Comparison of ENCODE assay signal across 9 mouse cellular contexts in the genomic region with DNA sequence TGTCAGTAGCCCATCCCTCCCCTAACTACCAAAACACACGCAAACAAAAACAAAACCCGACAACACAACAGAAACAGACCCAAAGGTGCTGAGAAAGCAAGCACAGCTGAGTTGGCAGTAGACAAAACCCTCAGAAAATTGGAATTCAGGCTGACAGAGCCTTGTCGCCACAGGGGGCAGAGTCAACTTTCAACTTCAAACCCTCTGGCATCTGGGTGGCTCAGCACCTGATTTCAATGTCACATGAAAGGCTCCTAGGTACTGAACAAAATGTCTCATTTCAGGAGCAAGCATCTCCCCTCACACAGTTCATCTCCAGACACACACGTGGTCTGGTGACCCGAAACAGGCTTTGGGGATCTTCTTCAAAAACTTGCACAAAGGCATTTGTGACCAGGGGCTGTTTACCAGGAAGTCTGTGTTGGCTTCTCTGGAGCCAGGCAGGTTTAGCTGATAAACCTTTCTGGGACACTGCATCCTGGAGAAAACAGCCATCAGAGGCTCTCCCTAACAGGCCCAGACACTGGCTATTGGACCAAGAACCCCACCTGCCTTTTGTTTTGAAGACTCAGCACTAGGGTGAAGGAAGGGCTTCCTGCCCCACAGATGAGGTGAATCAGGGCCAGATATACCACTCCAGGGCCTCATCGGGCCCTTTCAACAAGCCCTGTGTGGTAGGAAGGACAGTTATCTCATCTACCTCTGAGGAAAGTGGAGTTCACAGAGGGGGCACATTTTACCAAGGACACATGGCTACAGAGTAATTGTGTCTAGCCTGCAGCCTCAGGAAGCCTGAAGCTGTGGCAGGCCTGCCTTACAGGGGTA.
DNase-seq lines count a peak whose midpoint lies in the region; ATAC-seq lines count a peak whose summit lies in the region.
"Had no signal": no experiment of that assay in that cellular context is flagged by ENCODE, and none has a peak within 500 bp of the region (broad histone marks: within the 10 kb centered on the region; RNA-seq: fewer than 3 reads in every experiment).

No protein-coding gene starts in this region.

- H3K27ac ChIP-seq in forebrain, embryonic 10.5 days = peak overlapping the region; percentile 70
- H3K27ac ChIP-seq in forebrain, embryonic 16.5 days (ENCODE audit: low read length) = no peak overlapping the region
- H3K27ac ChIP-seq in macrophage = peak overlapping the region; percentile 40

- no peak overlapping the region for H3K4me2 ChIP-seq in forebrain, embryonic 16.5 days (ENCODE audit: low read length)

- H3K36me3 ChIP-seq in forebrain, embryonic 10.5 days (replicated peaks) = 0 out of 2 replicates have a peak, but pooled peaks cover 3% of the 10 kb centered on the region
- H3K36me3 ChIP-seq in forebrain, embryonic 16.5 days (ENCODE audit: control insufficient read depth, insufficient read depth) = no peaks in the 10 kb centered on the region
- no peaks in the 10 kb centered on the region for H3K36me3 ChIP-seq in macrophage (ENCODE audit: inconsistent target)

- 49% methylated on average over 6 of the region's 6 CpGs for WGBS in forebrain, embryonic 10.5 days
- 36% methylated on average over 6 of the region's 6 CpGs for WGBS in forebrain, embryonic 16.5 days
- 91% methylated on average over 6 of the region's 6 CpGs for WGBS in macrophage (ENCODE audit: missing documents)

- H3K79me2 ChIP-seq in macrophage (ENCODE audit: inconsistent target) = no peaks in the 10 kb centered on the region

- H3K4me1 ChIP-seq in forebrain, embryonic 10.5 days = peaks cover 88% of the 10 kb centered on the region
- peaks cover 60% of the 10 kb centered on the region for H3K4me1 ChIP-seq in forebrain, embryonic 16.5 days (replicated peaks; ENCODE audit: control insufficient read depth, insufficient read depth, low read length)

- no peak overlapping the region for H3K4me3 ChIP-seq in forebrain, embryonic 10.5 days
- no peak overlapping the region for H3K4me3 ChIP-seq in forebrain, embryonic 16.5 days (replicated peaks; ENCODE audit: low read length)
- no peak overlapping the region for H3K4me3 ChIP-seq in macrophage (ENCODE audit: inconsistent target)

- H3K9me3 ChIP-seq in forebrain, embryonic 10.5 days = no peaks in the 10 kb centered on the region
- H3K9me3 ChIP-seq in forebrain, embryonic 16.5 days (ENCODE audit: control insufficient read depth, low read length) = no peaks in the 10 kb centered on the region

- no peak for ATAC-seq in forebrain, embryonic 16.5 days

- DNase-seq in forebrain, embryonic 10.5 days (ENCODE audit: extremely low spot score, low spot score) = no peak
- peak; percentile 27 for DNase-seq in retina, postnatal 1 day
- no peak for DNase-seq in retina, embryonic 14.5 days (ENCODE audit: low spot score)
- DNase-seq in cerebellum, adult 9-10 months = no peak
- DNase-seq in spleen, adult 12 weeks (ENCODE audit: low spot score) = no peak
- DNase-seq in adrenal gland, postnatal 36 days = no peak
- DNase-seq: cerebellum, adult 11 months had no signal

- no peaks in the 10 kb centered on the region for H3K27me3 ChIP-seq in forebrain, embryonic 10.5 days (ENCODE audit: poor library complexity, severe bottlenecking)
- H3K27me3 ChIP-seq in forebrain, embryonic 16.5 days (replicated peaks; ENCODE audit: control insufficient read depth, insufficient read depth, low read length) = no peaks in the 10 kb centered on the region

- H3K9ac ChIP-seq in forebrain, embryonic 16.5 days (replicated peaks; ENCODE audit: low read depth, low read length) = no peak overlapping the region
